Mouse (Mus musculus) kidney, adult 18-20 months (tissue): ENCODE data around the gene Dmgdh.
A peak's percentile ranks its signal among the peaks of the same experiment; 100 is the strongest.

Source experiments
- DNase-seq: peaks from one replicate; pipeline ENCODE4 v3.0.0; 2021

The Dmgdh gene

DNA sequence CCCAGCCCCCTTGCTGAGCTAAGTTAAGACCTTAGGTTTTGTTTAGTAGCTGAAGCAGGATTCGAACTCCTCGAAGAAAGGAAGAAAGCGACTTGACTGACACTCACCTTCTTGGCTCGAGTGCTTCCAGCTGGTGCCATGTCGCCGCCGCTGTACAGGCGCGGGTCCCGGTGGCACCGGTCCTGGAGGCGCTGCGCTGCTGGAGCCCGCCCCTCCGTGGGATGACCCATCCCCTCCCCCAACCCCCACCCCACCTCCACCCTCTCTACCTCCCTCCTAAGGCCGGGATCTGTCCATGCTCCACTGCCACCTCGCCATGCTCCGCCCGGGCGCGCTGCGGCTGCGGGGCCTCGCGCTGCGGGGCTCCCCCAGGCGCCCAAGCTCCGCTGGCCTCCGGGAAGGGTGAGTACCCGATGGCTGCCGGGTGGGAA is at the start of gene Dmgdh, which contains the start of gene Bhmt2:
Dmgdh (plus strand) TSS at position 303 of the 431 bp plus-strand sequence.
Bhmt2 (minus strand) TSS at position 172 of the 431 bp plus-strand sequence.
- peak; percentile 59 for DNase-seq

- DNase-seq: no peak
Observed at GRCm38 (mm10) chr13:93628861-93629260, 45.4 kb upstream of the Dmgdh start.

DNA sequence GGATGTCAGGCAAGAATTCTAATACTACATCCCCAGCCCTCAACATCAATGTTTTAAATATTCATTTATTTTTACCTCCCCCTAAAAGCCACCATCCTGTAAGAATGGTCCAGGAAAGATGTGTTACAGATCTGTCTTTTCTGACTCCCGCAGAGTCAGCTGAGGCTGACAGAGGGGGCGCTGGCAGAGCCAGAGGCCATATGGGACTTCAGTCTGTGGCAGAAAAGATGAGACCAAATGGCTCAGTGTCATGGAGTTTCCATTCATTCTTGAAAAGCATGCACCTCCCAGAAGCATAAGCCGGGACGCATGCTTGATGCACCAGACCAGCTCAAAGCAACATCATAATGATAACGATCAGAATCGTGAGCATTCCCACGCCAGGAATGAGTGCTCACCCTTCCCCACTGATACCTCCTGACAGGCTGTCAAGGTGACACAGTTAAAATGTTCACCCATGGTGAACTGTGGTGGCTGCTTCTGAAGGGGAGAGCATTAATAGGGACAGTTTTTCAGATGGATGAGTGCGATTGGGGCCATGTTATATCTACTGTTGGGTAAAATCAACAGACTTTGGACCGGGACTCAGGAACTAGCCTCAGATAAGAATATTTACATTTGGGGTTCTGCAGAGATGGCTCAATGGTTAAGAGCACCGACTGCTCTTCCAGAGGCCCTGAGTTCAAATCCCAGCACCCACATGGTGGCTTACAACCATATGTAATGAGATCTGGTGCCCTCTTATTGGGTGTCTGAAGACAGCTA is 43.1 kb upstream of the Dmgdh start:
- DNase-seq: no peak

- no peak for DNase-seq
Observed at GRCm38 (mm10) chr13:93632927-93633326, 41.3 kb upstream of the Dmgdh start.

DNA sequence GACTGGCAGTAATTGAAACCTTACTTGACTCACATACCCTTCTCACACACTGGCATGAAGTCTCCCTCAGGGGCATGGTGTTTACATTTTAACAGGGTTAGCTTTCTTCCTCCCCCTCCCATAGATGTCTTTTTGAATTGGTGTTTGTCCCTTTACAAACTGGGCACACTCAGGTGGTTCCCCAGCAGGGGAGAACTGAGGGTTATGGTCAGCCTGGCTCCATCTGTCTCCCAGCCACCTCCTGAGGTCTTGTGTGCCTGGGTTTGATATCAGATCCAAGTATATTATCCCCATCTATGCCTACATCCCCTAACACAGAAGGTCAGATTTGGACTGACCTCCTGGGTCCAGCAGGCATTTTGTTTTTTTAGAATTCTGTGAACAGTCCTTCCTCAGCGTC is 37.7 kb upstream of the Dmgdh start:
- DNase-seq: no peak

GRCm38 (mm10) chr13:93637282-93638245 is 36.7 kb upstream of the Dmgdh start, which contains the start of gene Bhmt:
Bhmt (minus strand) TSS chr13:93637961.
- DNase-seq: peak; percentile 47

DNA sequence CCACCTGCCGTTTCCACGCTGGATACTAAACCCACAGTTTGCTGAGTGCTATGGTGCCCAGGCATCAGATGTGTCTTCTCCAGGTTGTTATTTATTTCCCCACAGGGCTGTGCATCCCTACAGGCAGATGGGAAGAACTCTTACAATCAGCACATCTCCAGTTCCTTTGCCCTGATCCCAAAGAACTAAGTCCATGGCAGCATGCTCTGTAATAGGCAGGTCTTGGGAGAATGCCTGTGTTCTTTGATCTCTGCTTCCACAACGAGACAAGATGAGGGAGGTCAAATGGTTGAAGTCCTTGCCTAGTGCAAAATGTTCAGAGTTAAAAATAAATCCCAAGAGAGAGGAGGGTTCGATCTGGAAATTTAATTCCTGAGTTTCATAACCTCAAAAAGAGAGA is 34.6 kb upstream of the Dmgdh start:
- DNase-seq: peak; percentile 42

DNA sequence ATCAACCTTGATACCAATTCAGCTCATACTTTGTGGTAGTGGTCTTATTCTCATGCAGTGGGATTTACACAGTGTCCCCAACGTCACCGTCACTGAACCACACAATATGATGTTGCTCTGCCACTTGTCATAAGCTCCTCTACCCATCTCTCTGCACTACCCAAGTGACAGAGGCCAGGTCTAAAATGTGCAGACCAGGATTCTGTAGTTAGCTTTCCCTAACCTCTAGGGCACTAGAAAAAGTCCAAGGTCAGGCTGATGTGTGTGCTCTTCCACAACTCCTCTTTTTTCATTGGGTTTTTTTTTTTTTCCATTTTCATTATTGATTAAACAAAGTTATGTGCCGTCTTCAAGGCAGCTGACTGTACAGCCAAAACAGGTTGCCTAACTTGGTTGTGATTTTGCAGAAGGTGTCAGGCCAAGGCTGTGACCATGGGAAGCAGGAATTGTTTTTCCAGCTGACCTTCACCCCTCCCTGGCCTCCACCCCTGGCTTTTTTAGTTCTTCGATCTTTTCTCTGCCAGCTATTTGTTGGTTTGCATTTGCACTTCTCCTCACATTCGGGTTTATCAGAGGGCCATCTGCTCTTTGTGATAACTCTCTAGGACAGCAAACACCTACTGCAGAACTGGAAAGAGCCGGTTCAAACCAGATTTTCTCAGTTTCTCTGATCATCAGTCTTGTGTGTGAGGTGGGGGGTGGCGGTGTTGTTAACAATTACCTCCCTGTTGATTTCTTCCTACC is 25.7 kb upstream of the Dmgdh start:
- peak; percentile 61 for DNase-seq

- no peak for DNase-seq
Observed at GRCm38 (mm10) chr13:93653382-93653781, 20.9 kb upstream of the Dmgdh start.

GRCm38 (mm10) chr13:93657941-93658340 is 16.3 kb upstream of the Dmgdh start:
- no peak for DNase-seq

- DNase-seq: no peak
Observed at GRCm38 (mm10) chr13:93667586-93667985, 6.6 kb upstream of the Dmgdh start.

DNA sequence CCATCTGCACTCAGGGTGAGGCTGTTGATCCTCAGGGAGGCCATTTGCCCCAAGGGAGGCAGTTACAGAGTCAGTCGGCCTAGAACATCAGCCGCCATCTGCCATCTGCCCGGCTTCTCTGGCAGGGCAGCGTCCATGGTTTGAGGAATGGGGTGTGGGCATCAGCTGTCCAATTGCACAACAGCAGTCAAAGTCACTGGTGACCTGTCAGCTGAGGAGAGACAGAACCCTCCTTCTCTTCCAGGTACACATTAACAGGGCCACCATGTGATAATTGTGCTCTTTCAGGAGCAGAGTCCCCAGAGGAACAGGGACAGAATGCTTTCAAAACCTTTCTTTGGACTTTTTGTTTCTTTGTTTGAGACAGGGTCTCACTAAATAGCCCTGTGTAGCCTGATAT is 1.9 kb upstream of the Dmgdh start:
- peak; percentile 59 for DNase-seq

GRCm38 (mm10) chr13:93673296-93673695 is 937 bp upstream of the Dmgdh start:
- no peak for DNase-seq

- DNase-seq: no peak
Observed at GRCm38 (mm10) chr13:93676864-93677263, 2.6 kb downstream of the Dmgdh start.

- no peak for DNase-seq
Observed at GRCm38 (mm10) chr13:93683336-93683735, 9.1 kb downstream of the Dmgdh start.

GRCm38 (mm10) chr13:93685226-93685625 is 11.0 kb downstream of the Dmgdh start:
- DNase-seq: no peak

DNA sequence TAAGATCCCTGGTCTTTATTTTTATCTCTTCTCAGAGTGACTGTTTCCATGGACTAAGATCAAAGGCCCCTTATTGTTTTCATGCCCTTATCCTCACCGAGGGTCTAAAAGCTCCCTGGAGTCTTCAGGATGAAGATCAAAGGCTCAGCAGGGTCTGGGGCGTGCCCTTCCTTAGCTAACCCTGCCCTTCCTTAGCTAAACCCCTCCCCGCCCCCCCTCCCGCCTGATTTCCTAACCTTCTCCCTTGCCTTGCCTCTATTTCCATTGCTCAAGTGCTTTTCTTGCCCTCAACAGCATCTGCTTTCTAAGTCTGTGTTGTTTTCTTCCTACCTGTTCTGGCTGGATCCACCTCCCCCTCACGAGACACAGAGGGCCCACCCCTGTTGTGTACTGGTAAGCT is 13.1 kb downstream of the Dmgdh start:
- DNase-seq: no peak

DNA sequence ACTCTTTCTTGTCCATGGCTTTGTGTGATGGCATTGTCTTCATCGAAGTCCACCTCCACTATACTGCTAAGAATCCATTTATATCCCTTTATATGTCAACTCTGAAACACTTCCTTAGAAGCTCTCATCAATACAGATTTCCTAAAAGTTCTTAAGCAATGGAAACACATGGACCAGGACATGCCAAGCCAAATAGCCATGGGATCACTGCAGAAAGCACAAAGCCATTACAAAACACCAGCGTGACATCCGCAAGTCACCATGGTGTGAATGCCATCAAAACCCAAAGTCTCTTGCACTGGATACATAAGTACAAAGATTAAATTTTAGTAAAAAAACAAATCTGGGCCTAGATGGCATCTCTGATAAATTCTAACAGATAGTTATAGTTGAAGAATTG is 15.3 kb downstream of the Dmgdh start:
- no peak for DNase-seq

DNA sequence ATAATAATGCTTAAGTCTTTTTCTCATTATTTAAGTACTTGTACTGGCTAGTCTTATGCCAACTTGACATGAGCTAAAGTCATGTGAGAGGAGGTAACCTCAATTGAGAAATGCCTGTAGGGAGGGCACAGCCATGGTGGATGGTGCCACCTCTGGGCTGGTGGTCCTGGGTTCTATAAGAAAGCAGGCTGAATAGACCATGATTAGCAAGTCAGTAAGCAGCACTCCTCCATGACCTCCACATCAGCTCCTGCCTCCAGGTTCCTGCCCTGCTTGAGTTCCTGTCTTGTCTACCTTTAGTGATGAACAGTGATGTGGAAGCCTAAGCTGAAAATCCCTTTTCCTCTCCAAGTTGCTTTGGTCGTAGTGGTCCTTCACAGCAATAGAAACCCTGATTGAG is 16.6 kb downstream of the Dmgdh start:
- no peak for DNase-seq

DNA sequence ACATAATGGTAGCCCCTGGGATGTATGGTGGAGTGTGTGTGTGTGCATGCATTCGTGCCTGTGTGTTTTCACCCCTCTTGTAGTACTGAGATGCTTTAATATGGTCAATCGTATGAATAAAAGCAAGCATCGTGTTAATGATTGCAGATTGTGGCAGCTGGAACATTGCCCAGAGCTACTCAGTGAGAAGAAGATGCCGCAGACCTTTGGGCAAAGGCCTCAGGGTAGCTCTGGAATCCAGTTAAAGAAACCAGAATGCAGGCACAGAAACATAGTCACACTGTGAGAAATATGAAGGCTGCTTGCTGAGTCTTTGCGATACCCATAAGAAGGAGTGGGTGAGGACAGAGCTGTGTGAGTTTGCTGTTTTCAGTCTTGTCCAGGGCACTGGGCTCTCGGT is 24.6 kb downstream of the Dmgdh start:
- DNase-seq: peak; percentile 80

GRCm38 (mm10) chr13:93705697-93706096 is 31.5 kb downstream of the Dmgdh start:
- no peak for DNase-seq

DNA sequence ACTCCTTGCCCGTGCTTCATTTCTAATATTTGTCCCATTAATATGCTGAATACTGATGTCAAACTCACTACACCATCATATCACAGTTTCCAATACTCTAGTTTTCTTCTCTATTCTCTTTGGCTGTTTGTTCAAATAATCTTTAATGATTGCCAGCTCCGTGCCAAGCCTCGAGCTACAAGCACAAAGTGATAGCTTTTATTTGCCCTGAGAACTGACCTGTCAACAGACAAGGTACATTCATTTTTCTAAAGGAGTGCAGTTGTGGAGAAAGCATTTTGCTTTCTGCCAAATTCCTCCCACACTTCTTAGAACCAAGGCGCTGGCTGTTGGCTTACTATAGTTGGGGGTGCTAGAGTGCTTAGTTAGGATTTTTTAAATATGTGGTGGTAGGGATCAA is 33.0 kb downstream of the Dmgdh start:
- no peak for DNase-seq

DNA sequence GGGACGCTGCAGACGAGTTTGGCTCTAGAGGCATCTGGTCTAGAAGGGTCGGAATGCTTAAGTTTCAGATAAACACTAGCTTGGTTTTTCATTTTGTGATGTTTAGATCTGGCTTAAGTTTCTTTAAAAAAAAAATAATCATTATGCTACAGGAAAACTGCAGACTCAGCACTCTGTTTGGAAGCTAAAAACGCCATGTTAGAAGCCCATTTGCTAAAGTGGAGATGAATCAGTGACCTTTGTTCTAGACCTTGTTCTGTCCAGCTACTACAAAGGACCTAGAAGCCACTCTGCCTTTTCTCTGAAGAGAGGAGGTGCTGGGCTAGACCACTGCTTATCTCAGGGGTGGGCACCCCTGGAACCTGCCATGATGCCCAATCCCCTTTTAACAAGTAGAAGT is 36.1 kb downstream of the Dmgdh start:
- DNase-seq: no peak
